Mouse (Mus musculus): Measurements from ENCODE around the gene Polr2m. TPM values are rescaled to one million over a fixed set of nuclear protein-coding genes. Genes with fewer than 3 reads are reported as not detected.
A peak's percentile ranks its signal among the peaks of the same experiment; 100 is the strongest.
"Not testable (repeated sequence)": the region's sequence is repeated elsewhere in the genome, so short reads cannot be mapped to it uniquely, and the experiment has no call there.

The Polr2m gene
- polyA plus RNA-seq, 1 experiment from 2014 or later = 422 TPM

DNA sequence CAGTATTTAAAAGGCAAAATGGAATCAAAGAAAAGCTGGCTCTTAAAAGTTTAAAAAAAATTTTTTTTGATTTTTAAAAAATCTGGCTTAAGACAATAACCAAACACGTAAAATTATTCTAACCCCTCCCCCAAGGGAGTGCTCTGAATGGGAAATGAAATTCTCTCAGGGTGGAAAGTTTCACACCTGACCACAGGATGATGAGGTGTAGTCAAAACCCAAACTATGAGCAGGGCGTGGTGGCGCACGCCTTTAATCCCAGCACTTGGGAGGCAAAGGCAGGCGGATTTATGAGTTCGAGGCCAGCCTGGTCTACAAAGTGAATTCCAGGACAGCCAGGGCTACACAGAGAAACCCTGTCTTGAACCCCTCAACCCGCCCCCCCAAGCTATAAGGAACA is 1.9 kb downstream of the Polr2m start:
- H3K27ac ChIP-seq (ENCODE audit: low read depth, low read length); H3K9me3 ChIP-seq (ENCODE audit: control insufficient read depth, low read length); H3K27me3 ChIP-seq (ENCODE audit: control insufficient read depth, insufficient read depth, low read length); H3K9ac ChIP-seq (ENCODE audit: low read length); H3K4me1 ChIP-seq (ENCODE audit: control insufficient read depth, insufficient read depth, low read length); DNase-seq (ENCODE audit: low spot score); ATAC-seq (ENCODE audit: insufficient read depth, low FRiP score, low TSS enrichment): not testable (repeated sequence)
- H3K36me3 ChIP-seq (ENCODE audit: control insufficient read depth, insufficient read depth, low read length) = peaks cover 37% of the 10 kb centered on the region
- peak overlapping the region; percentile 81; the same call in 1 of the 2 replicates for H3K4me3 ChIP-seq (ENCODE audit: low read depth, low read length)
- 80% methylated on average over 7 of the region's 7 CpGs for WGBS
- H3K4me2 ChIP-seq (ENCODE audit: low read depth) = peak overlapping the region; percentile 52; the same call in 1 of the 2 replicates

DNA sequence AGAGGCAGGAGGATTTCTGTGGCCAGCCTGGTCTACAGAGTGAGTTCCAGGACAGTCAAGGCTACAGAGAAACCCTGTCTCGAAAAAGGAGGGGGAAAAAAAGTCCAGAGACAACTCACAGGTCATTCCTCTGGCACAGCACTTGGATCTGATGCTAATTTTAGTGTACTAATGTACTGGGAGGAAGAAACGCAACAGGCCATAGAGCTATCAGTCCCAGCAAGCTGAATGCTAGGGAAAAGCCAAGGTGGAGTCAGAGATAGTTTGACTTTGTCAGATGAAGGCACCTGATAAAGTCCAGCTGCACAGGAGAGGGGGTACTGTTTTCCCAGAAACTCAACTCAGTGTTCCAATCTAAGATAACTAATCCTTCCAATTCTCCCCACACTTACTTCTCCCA is 5.4 kb downstream of the Polr2m start:
- Histone ChIP-seq H3K36me3 (ENCODE audit: control insufficient read depth, insufficient read depth, low read length) (peaks cover 54% of the 10 kb centered on the region), H3K27ac (ENCODE audit: low read depth, low read length) (no peak overlapping the region), H3K27me3 (ENCODE audit: control insufficient read depth, insufficient read depth, low read length) (no peaks in the 10 kb centered on the region), H3K9ac (ENCODE audit: low read length) (no peak overlapping the region), H3K9me3 (ENCODE audit: control insufficient read depth, low read length) (no peaks in the 10 kb centered on the region), H3K4me3 (ENCODE audit: low read depth, low read length) (no peak overlapping the region), H3K4me2 (ENCODE audit: low read depth) (no peak overlapping the region), H3K4me1 (ENCODE audit: control insufficient read depth, insufficient read depth, low read length) (no peaks in the 10 kb centered on the region)
- WGBS = 98% methylated on average over 2 of the region's 2 CpGs
- ATAC-seq (ENCODE audit: insufficient read depth, low FRiP score, low TSS enrichment) (no peak), DNase-seq (ENCODE audit: low spot score) (no peak)

DNA sequence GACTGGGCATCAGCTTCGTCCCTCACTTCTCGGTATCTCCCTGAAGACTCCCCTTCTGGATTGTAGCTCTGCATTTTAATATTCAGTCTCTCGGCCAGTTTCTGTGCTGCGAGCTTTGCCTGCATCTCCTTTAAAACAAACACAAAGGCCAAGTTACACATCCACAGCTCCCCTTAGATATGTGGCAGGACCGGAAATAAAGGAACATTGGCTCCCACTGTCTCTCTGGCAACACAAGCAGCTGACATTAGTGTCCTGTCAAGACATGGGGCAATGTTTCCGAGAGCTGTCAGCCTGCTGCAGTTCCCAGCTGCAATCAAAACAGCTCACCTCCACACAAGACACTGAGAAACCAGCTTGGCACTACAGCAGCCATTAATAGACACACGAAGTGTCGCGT is 6.3 kb downstream of the Polr2m start:
- no peaks in the 10 kb centered on the region for H3K27me3 ChIP-seq (ENCODE audit: control insufficient read depth, insufficient read depth, low read length)
- H3K4me2 ChIP-seq (ENCODE audit: low read depth) = no peak overlapping the region
- peaks cover 54% of the 10 kb centered on the region for H3K36me3 ChIP-seq (ENCODE audit: control insufficient read depth, insufficient read depth, low read length)
- no peak overlapping the region for H3K9ac ChIP-seq (ENCODE audit: low read length)
- H3K4me1 ChIP-seq (ENCODE audit: control insufficient read depth, insufficient read depth, low read length) = no peaks in the 10 kb centered on the region
- no peak for ATAC-seq (ENCODE audit: insufficient read depth, low FRiP score, low TSS enrichment)
- no peaks in the 10 kb centered on the region for H3K9me3 ChIP-seq (ENCODE audit: control insufficient read depth, low read length)
- H3K27ac ChIP-seq (ENCODE audit: low read depth, low read length) = no peak overlapping the region
- WGBS = 94% methylated on average over 9 of the region's 9 CpGs
- no peak overlapping the region for H3K4me3 ChIP-seq (ENCODE audit: low read depth, low read length)
- no peak for DNase-seq (ENCODE audit: low spot score)

DNA sequence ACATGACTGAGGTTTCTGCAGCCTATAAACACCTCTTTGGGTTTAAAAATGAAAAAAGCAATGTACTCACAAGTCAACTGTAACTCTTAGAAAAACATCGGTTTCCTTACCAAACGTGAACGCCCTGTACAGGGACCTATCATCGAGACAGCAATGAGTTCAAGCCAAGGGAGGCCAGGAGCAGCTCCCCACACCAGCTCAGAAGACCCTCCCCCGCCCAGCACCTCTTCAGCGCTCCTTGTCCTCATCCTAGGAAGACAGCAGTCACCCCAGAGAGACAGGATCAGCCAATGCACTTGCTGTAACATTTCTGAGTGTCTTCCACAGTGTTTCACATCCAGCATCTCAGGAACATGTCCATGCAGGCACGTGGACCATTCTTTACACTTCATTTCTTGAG is 7.1 kb downstream of the Polr2m start:
- no peak for DNase-seq (ENCODE audit: low spot score)
- no peak overlapping the region for H3K9ac ChIP-seq (ENCODE audit: low read length)
- no peak overlapping the region for H3K4me2 ChIP-seq (ENCODE audit: low read depth)
- H3K27me3 ChIP-seq (ENCODE audit: control insufficient read depth, insufficient read depth, low read length) = no peaks in the 10 kb centered on the region
- peaks cover 54% of the 10 kb centered on the region for H3K36me3 ChIP-seq (ENCODE audit: control insufficient read depth, insufficient read depth, low read length)
- WGBS = 90% methylated on average over 7 of the region's 7 CpGs
- H3K4me1 ChIP-seq (ENCODE audit: control insufficient read depth, insufficient read depth, low read length) = no peaks in the 10 kb centered on the region
- ATAC-seq (ENCODE audit: insufficient read depth, low FRiP score, low TSS enrichment) = no peak
- no peak overlapping the region for H3K27ac ChIP-seq (ENCODE audit: low read depth, low read length)
- H3K4me3 ChIP-seq (ENCODE audit: low read depth, low read length) = no peak overlapping the region
- no peaks in the 10 kb centered on the region for H3K9me3 ChIP-seq (ENCODE audit: control insufficient read depth, low read length)

DNA sequence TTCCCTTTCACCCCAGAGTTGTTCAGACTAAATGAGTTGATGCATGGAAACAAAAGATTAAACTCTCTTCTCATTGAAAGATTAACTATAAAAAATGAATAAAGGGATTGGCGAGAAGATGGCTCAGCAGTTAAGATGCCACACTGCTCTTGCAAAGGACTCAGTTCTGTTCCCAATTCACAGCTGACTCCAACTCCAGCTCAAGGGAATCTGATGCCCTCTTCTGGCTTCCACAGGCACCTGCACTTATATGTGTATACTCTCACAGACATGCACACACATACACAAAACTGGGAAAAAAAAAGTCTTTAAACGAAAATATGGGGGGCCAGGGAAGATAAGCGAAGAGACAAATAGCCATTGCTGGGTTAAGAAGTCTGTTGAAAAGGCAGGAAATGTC is 9.1 kb downstream of the Polr2m start:
- DNase-seq (ENCODE audit: low spot score) = no peak
- Histone ChIP-seq H3K4me1 (ENCODE audit: control insufficient read depth, insufficient read depth, low read length) (no peaks in the 10 kb centered on the region), H3K27me3 (ENCODE audit: control insufficient read depth, insufficient read depth, low read length) (no peaks in the 10 kb centered on the region), H3K4me2 (ENCODE audit: low read depth) (no peak overlapping the region), H3K4me3 (ENCODE audit: low read depth, low read length) (no peak overlapping the region), H3K36me3 (ENCODE audit: control insufficient read depth, insufficient read depth, low read length) (peaks cover 43% of the 10 kb centered on the region), H3K9ac (ENCODE audit: low read length) (no peak overlapping the region), H3K9me3 (ENCODE audit: control insufficient read depth, low read length) (no peaks in the 10 kb centered on the region), H3K27ac (ENCODE audit: low read depth, low read length) (no peak overlapping the region)
- 96% methylated on average over 3 of the region's 3 CpGs for WGBS
- ATAC-seq (ENCODE audit: insufficient read depth, low FRiP score, low TSS enrichment) = no peak

DNA sequence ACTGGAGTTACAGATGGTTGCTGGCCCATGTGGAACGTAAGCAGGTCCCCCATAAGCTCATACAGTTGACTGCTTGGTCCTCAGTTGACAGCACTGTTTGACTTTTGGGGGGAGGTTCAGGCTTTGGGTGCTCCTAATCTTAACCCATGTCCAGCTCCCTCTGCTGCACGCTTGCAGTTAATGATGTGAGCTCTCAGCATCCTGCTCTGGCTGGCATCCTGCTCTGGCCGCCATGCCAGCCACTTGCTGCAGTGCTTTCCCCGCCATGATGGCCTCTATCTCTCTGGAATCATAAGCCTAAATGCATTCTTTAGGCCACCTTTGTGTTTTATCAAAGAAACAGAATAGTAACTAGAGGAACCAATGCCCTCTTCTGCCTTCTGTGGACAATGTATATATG is 10.2 kb downstream of the Polr2m start:
- H3K9me3 ChIP-seq (ENCODE audit: control insufficient read depth, low read length) = no peaks in the 10 kb centered on the region
- 94% methylated on average over 4 of the region's 4 CpGs for WGBS
- H3K4me2 ChIP-seq (ENCODE audit: low read depth) = no peak overlapping the region
- peaks cover 32% of the 10 kb centered on the region for H3K36me3 ChIP-seq (ENCODE audit: control insufficient read depth, insufficient read depth, low read length)
- H3K9ac ChIP-seq (ENCODE audit: low read length) = no peak overlapping the region
- ATAC-seq (ENCODE audit: insufficient read depth, low FRiP score, low TSS enrichment) (no peak), DNase-seq (ENCODE audit: low spot score) (no peak)
- H3K27ac ChIP-seq (ENCODE audit: low read depth, low read length) = no peak overlapping the region
- H3K27me3 ChIP-seq (ENCODE audit: control insufficient read depth, insufficient read depth, low read length) = no peaks in the 10 kb centered on the region
- no peak overlapping the region for H3K4me3 ChIP-seq (ENCODE audit: low read depth, low read length)
- H3K4me1 ChIP-seq (ENCODE audit: control insufficient read depth, insufficient read depth, low read length) = no peaks in the 10 kb centered on the region

DNA sequence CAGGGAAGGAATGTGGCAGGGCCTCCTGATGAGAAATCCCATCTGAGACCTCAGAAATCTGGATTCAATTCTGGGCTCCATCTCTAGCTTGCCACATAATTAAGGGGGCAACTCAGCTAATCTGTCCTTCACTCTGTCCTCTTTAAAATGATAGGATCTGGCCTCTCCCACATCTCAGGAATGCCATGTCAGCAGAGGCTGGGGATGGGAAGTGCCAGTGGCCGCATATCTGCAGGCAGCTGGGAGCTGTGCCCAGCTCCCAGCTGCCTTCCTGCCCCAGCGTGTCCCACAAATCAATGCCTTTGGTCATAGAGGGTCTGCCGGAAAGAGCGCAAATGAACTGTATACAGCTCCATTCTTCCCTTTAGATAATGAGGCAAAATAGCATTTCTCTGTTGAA is 18.3 kb downstream of the Polr2m start:
- 85% methylated on average over 4 of the region's 4 CpGs for WGBS
- H3K4me3 ChIP-seq (ENCODE audit: low read depth, low read length) = no peak overlapping the region
- H3K27ac ChIP-seq (ENCODE audit: low read depth, low read length) = no peak overlapping the region
- no peak for ATAC-seq (ENCODE audit: insufficient read depth, low FRiP score, low TSS enrichment)
- DNase-seq (ENCODE audit: low spot score) = no peak
- H3K4me1 ChIP-seq (ENCODE audit: control insufficient read depth, insufficient read depth, low read length) = no peaks in the 10 kb centered on the region
- no peaks in the 10 kb centered on the region for H3K36me3 ChIP-seq (ENCODE audit: control insufficient read depth, insufficient read depth, low read length)
- H3K4me2 ChIP-seq (ENCODE audit: low read depth) = no peak overlapping the region
- H3K9ac ChIP-seq (ENCODE audit: low read length) = no peak overlapping the region
- H3K9me3 ChIP-seq (ENCODE audit: control insufficient read depth, low read length) = no peaks in the 10 kb centered on the region
- no peaks in the 10 kb centered on the region for H3K27me3 ChIP-seq (ENCODE audit: control insufficient read depth, insufficient read depth, low read length)

DNA sequence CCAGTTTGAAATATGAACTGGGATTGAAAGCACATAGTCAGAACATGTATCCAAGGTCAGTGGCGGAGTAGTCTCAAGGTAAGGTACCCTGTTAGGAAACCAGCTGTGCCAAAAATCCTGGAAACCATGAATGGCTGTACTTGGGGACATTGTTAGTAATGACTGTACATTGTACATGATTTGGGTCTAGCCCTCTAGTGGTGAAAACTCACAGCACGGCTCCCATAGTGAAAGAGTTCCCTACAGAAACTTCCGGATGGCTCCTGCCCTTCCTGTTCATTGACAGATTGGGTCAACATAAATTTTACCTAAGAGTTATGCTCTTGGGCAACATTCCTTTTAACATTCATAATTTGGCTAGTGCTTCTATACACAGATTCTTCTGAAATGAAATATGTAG is 19.6 kb downstream of the Polr2m start:
- peak; percentile 36 for DNase-seq (ENCODE audit: low spot score)
- no peak overlapping the region for H3K4me2 ChIP-seq (ENCODE audit: low read depth)
- no peaks in the 10 kb centered on the region for H3K27me3 ChIP-seq (ENCODE audit: control insufficient read depth, insufficient read depth, low read length)
- H3K4me3 ChIP-seq (ENCODE audit: low read depth, low read length) = no peak overlapping the region
- ATAC-seq (ENCODE audit: insufficient read depth, low FRiP score, low TSS enrichment) = no peak
- WGBS = 82% methylated on average over 3 of the region's 3 CpGs
- H3K9ac ChIP-seq (ENCODE audit: low read length) = no peak overlapping the region
- H3K4me1 ChIP-seq (ENCODE audit: control insufficient read depth, insufficient read depth, low read length) = no peaks in the 10 kb centered on the region
- H3K9me3 ChIP-seq (ENCODE audit: control insufficient read depth, low read length) = no peaks in the 10 kb centered on the region
- H3K36me3 ChIP-seq (ENCODE audit: control insufficient read depth, insufficient read depth, low read length) = no peaks in the 10 kb centered on the region
- H3K27ac ChIP-seq (ENCODE audit: low read depth, low read length) = no peak overlapping the region

DNA sequence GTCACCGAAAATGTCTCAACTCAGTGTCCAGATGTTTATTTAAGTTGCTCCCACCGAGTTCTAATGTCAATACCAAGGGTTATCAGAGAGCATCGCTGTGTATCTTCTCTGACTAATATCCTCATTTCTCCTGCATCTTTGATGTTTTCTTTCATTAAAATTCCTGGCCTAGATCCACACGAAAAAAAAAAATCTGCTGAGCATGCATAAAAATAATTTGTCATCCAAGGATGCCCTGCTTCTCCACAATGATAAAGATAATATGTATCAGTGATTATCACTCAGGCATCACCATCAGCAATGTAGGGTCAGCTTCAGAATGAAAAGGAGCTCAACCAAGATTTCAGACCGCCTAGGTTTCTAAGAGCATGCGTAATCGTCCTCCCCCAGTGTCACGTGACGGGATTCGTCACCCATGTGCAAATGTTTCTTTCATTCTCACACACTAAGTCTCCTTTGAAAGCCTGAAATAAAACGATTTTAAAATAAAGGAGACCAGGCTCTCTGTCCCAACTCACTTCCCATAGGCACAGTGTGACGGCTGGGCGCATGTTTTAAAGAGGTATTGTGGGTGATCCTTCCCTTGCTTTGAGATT is 22.6 kb downstream of the Polr2m start:
- Histone ChIP-seq H3K36me3 (ENCODE audit: control insufficient read depth, insufficient read depth, low read length) (no peaks in the 10 kb centered on the region), H3K4me2 (ENCODE audit: low read depth) (no peak overlapping the region), H3K27ac (ENCODE audit: low read depth, low read length) (no peak overlapping the region), H3K9me3 (ENCODE audit: control insufficient read depth, low read length) (no peaks in the 10 kb centered on the region), H3K4me1 (ENCODE audit: control insufficient read depth, insufficient read depth, low read length) (no peaks in the 10 kb centered on the region), H3K4me3 (ENCODE audit: low read depth, low read length) (no peak overlapping the region), H3K27me3 (ENCODE audit: control insufficient read depth, insufficient read depth, low read length) (no peaks in the 10 kb centered on the region), H3K9ac (ENCODE audit: low read length) (no peak overlapping the region)
- WGBS = 85% methylated on average over 13 of the region's 13 CpGs
- no peak for ATAC-seq (ENCODE audit: insufficient read depth, low FRiP score, low TSS enrichment)
- no peak for DNase-seq (ENCODE audit: low spot score)

All from neural tube, embryonic 11.5 days (tissue).